Mouse (Mus musculus) embryonic facial prominence, embryonic 14.5 days (tissue): Measurements from ENCODE around the gene Klf4. TPM values are rescaled to one million over a fixed set of nuclear protein-coding genes. Genes with fewer than 3 reads are reported as not detected.

Experiments
- ATAC-seq: fragments of 200-750 bp; cut with Nextera tagmentation; 2 replicates; pipeline ENCODE4 v1.8.0; 2017; ENCODE audit warnings: low read depth, moderate number of reproducible peaks, moderate TSS enrichment
- DNase-seq: peaks from one replicate; pipeline ENCODE4 v3.0.0-alpha.2; 2015; ENCODE audit warnings: low spot score
- H3K27ac ChIP-seq: fragments of 300-500 bp; sonication (generic); replicated peaks from 2 replicates; pipeline ENCODE4 v1.5.1; 2014; ENCODE audit warnings: low read depth, mild to moderate bottlenecking, low read length, moderate library complexity
- H3K27me3 ChIP-seq: fragments of 300-500 bp; sonication (generic); replicated peaks from 2 replicates; pipeline ENCODE4 v1.6.1; 2014; ENCODE audit warnings: low read length; ENCODE audit not compliant: control insufficient read depth, insufficient read depth
- H3K36me3 ChIP-seq: fragments of 300-500 bp; sonication (generic); 2 replicates; pipeline ENCODE4 v1.6.1; 2014; ENCODE audit warnings: low read length, mixed read lengths; ENCODE audit not compliant: control insufficient read depth, insufficient read depth
- H3K4me1 ChIP-seq: fragments of 300-500 bp; sonication (generic); 2 replicates; pipeline ENCODE4 v1.6.1; 2014; ENCODE audit warnings: antibody characterized with exemption, low read length; ENCODE audit not compliant: control insufficient read depth, insufficient read depth
- H3K4me2 ChIP-seq: fragments of 300-500 bp; sonication (generic); 2 replicates; pipeline ENCODE4 v1.6.1; 2014; ENCODE audit warnings: low read depth, mild to moderate bottlenecking, low read length, moderate library complexity, mixed read lengths
- H3K4me3 ChIP-seq: fragments of 300-500 bp; sonication (generic); 2 replicates; pipeline ENCODE4 v1.5.1; 2014; ENCODE audit warnings: low read depth, mild to moderate bottlenecking, low read length
- H3K9ac ChIP-seq: fragments of 300-500 bp; sonication (generic); 2 replicates; pipeline ENCODE4 v1.6.1; 2014; ENCODE audit warnings: low read depth, mild to moderate bottlenecking, low read length, moderate library complexity, mixed read lengths
- H3K9me3 ChIP-seq: fragments of 300-500 bp; sonication (generic); 2 replicates; pipeline ENCODE4 v1.6.1; 2016; ENCODE audit warnings: low read length; ENCODE audit not compliant: control insufficient read depth
- WGBS: fragments of 180-500 bp; shearing (Covaris S2); extraction: QIAGEN DNeasy Blood & Tissue Kit; methylation state at CpG from one replicate; pipeline ENCODE4 v1.1.7; 2014; 5-methylcytosine and 5-hydroxymethylcytosine counted together
- polyA plus RNA-seq: library from polyadenylated mRNA; unstranded; fragments of >200 nt; fragmentation: Nextera tagmentation; extraction: Ambion mirVana; gene quantifications from 2 replicates; pipeline ENCODE4 v1.2.1, GENCODE M21; 2014

Klf4 gene
- polyA plus RNA-seq, 1 experiment from 2014 or later, result 27.5 TPM

GRCm38 (mm10) chr4:55516048-55516447, 16.2 kb downstream of the Klf4 start:
- no peak overlapping the region for H3K27ac ChIP-seq
- H3K4me3 ChIP-seq, result no peak overlapping the region
- H3K9me3 ChIP-seq, result no peaks in the 10 kb centered on the region
- ATAC-seq, result no peak
- H3K27me3 ChIP-seq, result no peaks in the 10 kb centered on the region
- DNase-seq, result no peak
- H3K4me1 ChIP-seq, result 0 out of 2 replicates have a peak, but pooled peaks cover 6% of the 10 kb centered on the region
- 84% methylated on average over 8 of the region's 8 CpGs for WGBS
- no peak overlapping the region for H3K9ac ChIP-seq
- H3K4me2 ChIP-seq, result no peak overlapping the region
- H3K36me3 ChIP-seq, result no peaks in the 10 kb centered on the region

- Histone ChIP-seq H3K9me3 (no peaks in the 10 kb centered on the region), H3K4me3 (peak overlapping the region; percentile 53), H3K27ac (peak overlapping the region; percentile 64; the same call in 1 of the 2 replicates), H3K9ac (peak overlapping the region; percentile 82), H3K4me1 (0 out of 2 replicates have a peak, but pooled peaks cover 6% of the 10 kb centered on the region), H3K4me2 (peak overlapping the region; percentile 68), H3K27me3 (no peaks in the 10 kb centered on the region), H3K36me3 (no peaks in the 10 kb centered on the region)
- DNase-seq (peak; percentile 91), ATAC-seq (peak; percentile 97)
- WGBS, result under 1% methylated on average over 37 of the region's 39 CpGs
These were observed 17.5 kb downstream of the Klf4 start for GRCm38 (mm10) chr4:55514733-55515176.

- no peaks in the 10 kb centered on the region for H3K27me3 ChIP-seq
- no peaks in the 10 kb centered on the region for H3K36me3 ChIP-seq
- peak overlapping the region; percentile 82; the same call in 1 of the 2 replicates for H3K9ac ChIP-seq
- H3K27ac ChIP-seq, result no peak overlapping the region
- ATAC-seq (no peak), DNase-seq (no peak)
- H3K9me3 ChIP-seq, result no peaks in the 10 kb centered on the region
- peak overlapping the region; percentile 68 for H3K4me2 ChIP-seq
- 0 out of 2 replicates have a peak, but pooled peaks cover 6% of the 10 kb centered on the region for H3K4me1 ChIP-seq
- H3K4me3 ChIP-seq, result no peak overlapping the region
- 79% methylated on average over 7 of the region's 7 CpGs for WGBS
These were observed 18.5 kb downstream of the Klf4 start for GRCm38 (mm10) chr4:55513615-55514279.

GRCm38 (mm10) chr4:55511389-55511788, 20.9 kb downstream of the Klf4 start:
- Histone ChIP-seq H3K4me1 (0 out of 2 replicates have a peak, but pooled peaks cover 6% of the 10 kb centered on the region), H3K27me3 (no peaks in the 10 kb centered on the region), H3K4me2 (no peak overlapping the region), H3K9ac (no peak overlapping the region), H3K4me3 (no peak overlapping the region), H3K9me3 (no peaks in the 10 kb centered on the region), H3K27ac (no peak overlapping the region), H3K36me3 (no peaks in the 10 kb centered on the region)
- 71% methylated on average over 2 of the region's 2 CpGs for WGBS
- ATAC-seq (no peak), DNase-seq (no peak)

- DNase-seq (no peak), ATAC-seq (no peak)
- Histone ChIP-seq H3K9ac (no peak overlapping the region), H3K4me1 (no peaks in the 10 kb centered on the region), H3K9me3 (no peaks in the 10 kb centered on the region), H3K27me3 (no peaks in the 10 kb centered on the region), H3K27ac (no peak overlapping the region), H3K4me3 (no peak overlapping the region), H3K4me2 (no peak overlapping the region), H3K36me3 (no peaks in the 10 kb centered on the region)
- WGBS, result 77% methylated on average over 7 of the region's 7 CpGs
These were observed 23.6 kb downstream of the Klf4 start for GRCm38 (mm10) chr4:55508712-55509111.

- Histone ChIP-seq H3K36me3 (no peaks in the 10 kb centered on the region), H3K27ac (no peak overlapping the region), H3K4me1 (no peaks in the 10 kb centered on the region), H3K9me3 (no peaks in the 10 kb centered on the region), H3K9ac (no peak overlapping the region), H3K4me3 (no peak overlapping the region), H3K27me3 (no peaks in the 10 kb centered on the region), H3K4me2 (no peak overlapping the region)
- 59% methylated on average over 1 of the region's 1 CpGs for WGBS
- no peak for DNase-seq
- ATAC-seq, result no peak
These were observed 33.6 kb downstream of the Klf4 start for GRCm38 (mm10) chr4:55498621-55499020.

- no peak overlapping the region for H3K9ac ChIP-seq
- H3K9me3 ChIP-seq, result no peaks in the 10 kb centered on the region
- ATAC-seq (no peak; the same call in 1 of the 2 replicates), DNase-seq (peak; percentile 73)
- no peaks in the 10 kb centered on the region for H3K4me1 ChIP-seq
- no peaks in the 10 kb centered on the region for H3K27me3 ChIP-seq
- no peak overlapping the region for H3K4me2 ChIP-seq
- no peaks in the 10 kb centered on the region for H3K36me3 ChIP-seq
- H3K27ac ChIP-seq, result 0 out of 2 replicates have a peak overlapping the region, but pooled peaks have one; percentile 13
- H3K4me3 ChIP-seq, result no peak overlapping the region
- 69% methylated on average over 7 of the region's 7 CpGs for WGBS
These were observed 35.9 kb downstream of the Klf4 start for GRCm38 (mm10) chr4:55496416-55496815.

GRCm38 (mm10) chr4:55493261-55493660, 39.0 kb downstream of the Klf4 start:
- no peaks in the 10 kb centered on the region for H3K4me1 ChIP-seq
- H3K4me2 ChIP-seq, result no peak overlapping the region
- DNase-seq (no peak), ATAC-seq (no peak)
- WGBS, result 67% methylated on average over 3 of the region's 3 CpGs
- no peak overlapping the region for H3K9ac ChIP-seq
- H3K4me3 ChIP-seq, result no peak overlapping the region
- H3K36me3 ChIP-seq, result no peaks in the 10 kb centered on the region
- no peak overlapping the region for H3K27ac ChIP-seq
- no peaks in the 10 kb centered on the region for H3K9me3 ChIP-seq
- H3K27me3 ChIP-seq, result no peaks in the 10 kb centered on the region

GRCm38 (mm10) chr4:55489328-55489727, 42.9 kb downstream of the Klf4 start:
- Histone ChIP-seq H3K27ac (no peak overlapping the region), H3K4me1 (no peaks in the 10 kb centered on the region), H3K9ac (no peak overlapping the region), H3K9me3 (no peaks in the 10 kb centered on the region), H3K36me3 (no peaks in the 10 kb centered on the region), H3K27me3 (no peaks in the 10 kb centered on the region), H3K4me2 (no peak overlapping the region), H3K4me3 (no peak overlapping the region)
- 57% methylated on average over 3 of the region's 3 CpGs for WGBS
- ATAC-seq, result no peak
- DNase-seq, result no peak
